Mouse (Mus musculus) kidney, embryonic 16.5 days (tissue): ENCODE data around the gene Arhgap8. TPM values are rescaled to one million over a fixed set of nuclear protein-coding genes. Genes with fewer than 3 reads are reported as not detected.

Experiments
- ATAC-seq: fragments of 200-750 bp; cut with Nextera tagmentation; 2 replicates; pipeline ENCODE4 v1.8.0; 2017; ENCODE audit warnings: moderate TSS enrichment; ENCODE audit not compliant: low FRiP score, low TSS enrichment
- H3K27ac ChIP-seq: fragments of 300-500 bp; sonication (generic); 2 replicates; pipeline ENCODE4 v1.5.1; 2014; ENCODE audit warnings: low read length
- H3K27me3 ChIP-seq: fragments of 300-500 bp; sonication (generic); 2 replicates; pipeline ENCODE4 v1.6.1; 2014; ENCODE audit warnings: low read length, control low read depth, mixed read lengths; ENCODE audit not compliant: insufficient read depth
- H3K36me3 ChIP-seq: fragments of 300-500 bp; sonication (generic); 2 replicates; pipeline ENCODE4 v1.6.1; 2014; ENCODE audit warnings: low read length, control low read depth, mixed read lengths; ENCODE audit not compliant: insufficient read depth
- H3K4me1 ChIP-seq: fragments of 300-500 bp; sonication (generic); 2 replicates; pipeline ENCODE4 v1.6.1; 2014; ENCODE audit warnings: low read length, control low read depth, mixed read lengths; ENCODE audit not compliant: insufficient read depth
- H3K4me2 ChIP-seq: fragments of 300-500 bp; sonication (generic); replicated peaks from 2 replicates; pipeline ENCODE4 v1.6.1; 2014; ENCODE audit warnings: low read depth, low read length
- H3K4me3 ChIP-seq: fragments of 300-500 bp; sonication (generic); 2 replicates; pipeline ENCODE4 v1.5.1; 2014; ENCODE audit warnings: mild to moderate bottlenecking, low read length
- H3K9ac ChIP-seq: fragments of 300-500 bp; sonication (generic); replicated peaks from 2 replicates; pipeline ENCODE4 v1.6.1; 2014; ENCODE audit warnings: low read length
- H3K9me3 ChIP-seq: fragments of 300-500 bp; sonication (generic); 2 replicates; pipeline ENCODE4 v1.6.1; 2016; ENCODE audit warnings: low read length, control low read depth
- whole genome bisulfite sequencing: fragments of 180-500 bp; shearing (Covaris S2); extraction: QIAGEN DNeasy Blood & Tissue Kit; methylation state at CpG from one replicate; pipeline ENCODE4 v1.1.7; 2014; 5-methylcytosine and 5-hydroxymethylcytosine counted together
- polyA plus RNA-seq: library from polyadenylated mRNA; unstranded; fragments of >200 nt; fragmentation: Nextera tagmentation; extraction: Ambion mirVana; gene quantifications from 2 replicates; pipeline ENCODE4 v1.2.1, GENCODE M21; 2015

The Arhgap8 gene
- polyA plus RNA-seq, result 12.3 and 13.8 TPM in 2 replicates

- Histone ChIP-seq H3K36me3 (no peaks in the 10 kb centered on the region), H3K9ac (peak within 1 kb of the TSS; percentile 68), H3K4me3 (peak within 1 kb of the TSS; percentile 49), H3K4me2 (peak within 1 kb of the TSS; percentile 93), H3K9me3 (no peaks in the 10 kb centered on the region), H3K27ac (peak within 1 kb of the TSS; percentile 56; the same call in 1 of the 2 replicates), H3K4me1 (peaks cover 22% of the 10 kb centered on the region), H3K27me3 (no peaks in the 10 kb centered on the region)
- WGBS, result 1% methylated on average over 20 of the region's 24 CpGs
- peak; percentile 64 for ATAC-seq
Observed at GRCm38 (mm10) chr15:84719791-84720190, at the start of gene Arhgap8. Gene Arhgap8, plus strand, starts transcription at chr15:84720052.

- H3K4me1 ChIP-seq, result no peaks in the 10 kb centered on the region
- H3K4me3 ChIP-seq, result no peak overlapping the region
- H3K9ac ChIP-seq, result no peak overlapping the region
- no peak overlapping the region for H3K4me2 ChIP-seq
- 89% methylated on average over 4 of the region's 4 CpGs for WGBS
- H3K9me3 ChIP-seq, result no peaks in the 10 kb centered on the region
- H3K36me3 ChIP-seq, result no peaks in the 10 kb centered on the region
- no peak overlapping the region for H3K27ac ChIP-seq
- H3K27me3 ChIP-seq, result no peaks in the 10 kb centered on the region
- no peak for ATAC-seq
Observed at GRCm38 (mm10) chr15:84670657-84671055, 49.2 kb upstream of the Arhgap8 start.

- ATAC-seq, result 0 out of 2 replicates have a peak, but pooled peaks have one; percentile 1
- WGBS, result 47% methylated on average over 9 of the region's 9 CpGs
Observed at GRCm38 (mm10) chr15:84671401-84672307, 48.2 kb upstream of the Arhgap8 start.

GRCm38 (mm10) chr15:84672308-84672615, 47.6 kb upstream of the Arhgap8 start:
- WGBS, result 80% methylated on average over 4 of the region's 4 CpGs
- peak; percentile 37; the same call in 1 of the 2 replicates for ATAC-seq
- Histone ChIP-seq H3K4me3 (no peak overlapping the region), H3K27me3 (no peaks in the 10 kb centered on the region), H3K4me1 (peaks cover 6% of the 10 kb centered on the region; the same call in 1 of the 2 replicates), H3K9me3 (no peaks in the 10 kb centered on the region), H3K4me2 (no peak overlapping the region), H3K27ac (0 out of 2 replicates have a peak overlapping the region, but pooled peaks have one; percentile 54), H3K9ac (no peak overlapping the region), H3K36me3 (no peaks in the 10 kb centered on the region)

More at GRCm38 (mm10) chr15:84671401-84672307, 48.2 kb upstream of the Arhgap8 start:
- H3K4me2 ChIP-seq, result no peak overlapping the region
- H3K9ac ChIP-seq, result no peak overlapping the region
- no peaks in the 10 kb centered on the region for H3K27me3 ChIP-seq
- no peak overlapping the region for H3K4me3 ChIP-seq
- no peaks in the 10 kb centered on the region for H3K9me3 ChIP-seq
- H3K27ac ChIP-seq, result no peak overlapping the region
- peaks cover 6% of the 10 kb centered on the region; the same call in 1 of the 2 replicates for H3K4me1 ChIP-seq
- no peaks in the 10 kb centered on the region for H3K36me3 ChIP-seq

- no peak overlapping the region for H3K9ac ChIP-seq
- no peaks in the 10 kb centered on the region for H3K36me3 ChIP-seq
- H3K27me3 ChIP-seq, result no peaks in the 10 kb centered on the region
- H3K4me3 ChIP-seq, result no peak overlapping the region
- no peak overlapping the region for H3K4me2 ChIP-seq
- no peaks in the 10 kb centered on the region for H3K9me3 ChIP-seq
- 0 out of 2 replicates have a peak overlapping the region, but pooled peaks have one; percentile 54 for H3K27ac ChIP-seq
- ATAC-seq, result peak; percentile 40; the same call in 1 of the 2 replicates
- peaks cover 6% of the 10 kb centered on the region; the same call in 1 of the 2 replicates for H3K4me1 ChIP-seq
- 53% methylated on average over 3 of the region's 3 CpGs for WGBS
Observed at GRCm38 (mm10) chr15:84672616-84673015, 47.2 kb upstream of the Arhgap8 start.

- ATAC-seq, result no peak
- 80% methylated on average over 11 of the region's 11 CpGs for WGBS
- no peak overlapping the region for H3K9ac ChIP-seq
- no peaks in the 10 kb centered on the region for H3K9me3 ChIP-seq
- H3K4me1 ChIP-seq, result peaks cover 6% of the 10 kb centered on the region; the same call in 1 of the 2 replicates
- H3K4me2 ChIP-seq, result no peak overlapping the region
- no peak overlapping the region for H3K4me3 ChIP-seq
- no peaks in the 10 kb centered on the region for H3K27me3 ChIP-seq
- no peak overlapping the region for H3K27ac ChIP-seq
- no peaks in the 10 kb centered on the region for H3K36me3 ChIP-seq
Observed at GRCm38 (mm10) chr15:84674329-84675067, 45.4 kb upstream of the Arhgap8 start.

- WGBS, result 66% methylated on average over 8 of the region's 8 CpGs
- H3K4me1 ChIP-seq, result peaks cover 9% of the 10 kb centered on the region
- H3K4me2 ChIP-seq, result no peak overlapping the region
- H3K9ac ChIP-seq, result no peak overlapping the region
- no peaks in the 10 kb centered on the region for H3K36me3 ChIP-seq
- no peaks in the 10 kb centered on the region for H3K27me3 ChIP-seq
- no peak overlapping the region for H3K27ac ChIP-seq
- H3K9me3 ChIP-seq, result no peaks in the 10 kb centered on the region
- H3K4me3 ChIP-seq, result no peak overlapping the region
- ATAC-seq, result no peak
Observed at GRCm38 (mm10) chr15:84675317-84675716, 44.5 kb upstream of the Arhgap8 start.

- no peak overlapping the region for H3K27ac ChIP-seq
- no peaks in the 10 kb centered on the region for H3K27me3 ChIP-seq
- 60% methylated on average over 11 of the region's 11 CpGs for WGBS
Observed at GRCm38 (mm10) chr15:84677943-84678342, 41.9 kb upstream of the Arhgap8 start.

GRCm38 (mm10) chr15:84679090-84679489, 40.8 kb upstream of the Arhgap8 start:
- Histone ChIP-seq H3K36me3 (no peaks in the 10 kb centered on the region), H3K9me3 (no peaks in the 10 kb centered on the region), H3K4me1 (peaks cover 32% of the 10 kb centered on the region), H3K4me2 (no peak overlapping the region), H3K27me3 (no peaks in the 10 kb centered on the region), H3K9ac (no peak overlapping the region), H3K27ac (no peak overlapping the region), H3K4me3 (no peak overlapping the region)
- 95% methylated on average over 4 of the region's 4 CpGs for WGBS
- no peak for ATAC-seq

More at GRCm38 (mm10) chr15:84677943-84678342, 41.9 kb upstream of the Arhgap8 start:
- ATAC-seq, result no peak
- no peaks in the 10 kb centered on the region for H3K9me3 ChIP-seq
- no peaks in the 10 kb centered on the region for H3K36me3 ChIP-seq
- peaks cover 25% of the 10 kb centered on the region for H3K4me1 ChIP-seq
- no peak overlapping the region for H3K9ac ChIP-seq
- H3K4me3 ChIP-seq, result no peak overlapping the region
- no peak overlapping the region for H3K4me2 ChIP-seq
